Mouse (Mus musculus): ENCODE results near the gene Enox2. TPM values are rescaled to one million over a fixed set of nuclear protein-coding genes. Genes with fewer than 3 reads are reported as not detected.

Gene Enox2
- polyA plus RNA-seq, 1 experiment from 2014 or later: 8.4 TPM

GRCm38 (mm10) chrX:49045118-49045517 lies 242.9 kb downstream of the Enox2 start:
- H3K9me3 ChIP-seq (ENCODE audit: control insufficient read depth): no peaks in the 10 kb centered on the region
- H3K4me2 ChIP-seq (replicated peaks; ENCODE audit: low read depth): no peak overlapping the region
- H3K4me1 ChIP-seq (replicated peaks; ENCODE audit: control insufficient read depth, insufficient read depth, low read length): no peaks in the 10 kb centered on the region
- H3K27me3 ChIP-seq (replicated peaks; ENCODE audit: control insufficient read depth, insufficient read depth, low read length): no peaks in the 10 kb centered on the region
- no peaks in the 10 kb centered on the region for H3K36me3 ChIP-seq (ENCODE audit: control insufficient read depth, insufficient read depth)
- no peak for ATAC-seq
- no peak overlapping the region for H3K9ac ChIP-seq (ENCODE audit: low read depth, low read length)
- no peak overlapping the region for H3K27ac ChIP-seq (ENCODE audit: low read depth, low read length)
- H3K4me3 ChIP-seq (ENCODE audit: low read depth, low read length): no peak overlapping the region
- TF ChIP-seq CTCF (IDR thresholded peaks at IDR 0.05; ENCODE audit: low read depth): no peak

- no peak for TF ChIP-seq CTCF (IDR thresholded peaks at IDR 0.05; ENCODE audit: low read depth)
- Histone ChIP-seq H3K4me2 (replicated peaks; ENCODE audit: low read depth) (no peak overlapping the region), H3K36me3 (ENCODE audit: control insufficient read depth, insufficient read depth) (no peaks in the 10 kb centered on the region), H3K9ac (ENCODE audit: low read depth, low read length) (no peak overlapping the region), H3K4me1 (replicated peaks; ENCODE audit: control insufficient read depth, insufficient read depth, low read length) (no peaks in the 10 kb centered on the region), H3K27me3 (replicated peaks; ENCODE audit: control insufficient read depth, insufficient read depth, low read length) (no peaks in the 10 kb centered on the region), H3K4me3 (ENCODE audit: low read depth, low read length) (no peak overlapping the region), H3K27ac (ENCODE audit: low read depth, low read length) (no peak overlapping the region), H3K9me3 (ENCODE audit: control insufficient read depth) (no peaks in the 10 kb centered on the region)
- ATAC-seq: no peak
- 70% methylated on average over 5 of the region's 5 CpGs for WGBS
Observed at GRCm38 (mm10) chrX:49009746-49010145, 278.3 kb downstream of the Enox2 start.

GRCm38 (mm10) chrX:49005655-49006054 lies 282.4 kb downstream of the Enox2 start:
- H3K27ac ChIP-seq (ENCODE audit: low read depth, low read length): no peak overlapping the region
- no peak overlapping the region for H3K4me2 ChIP-seq (replicated peaks; ENCODE audit: low read depth)
- no peaks in the 10 kb centered on the region for H3K4me1 ChIP-seq (replicated peaks; ENCODE audit: control insufficient read depth, insufficient read depth, low read length)
- no peak overlapping the region for H3K9ac ChIP-seq (ENCODE audit: low read depth, low read length)
- H3K27me3 ChIP-seq (replicated peaks; ENCODE audit: control insufficient read depth, insufficient read depth, low read length): no peaks in the 10 kb centered on the region
- no peaks in the 10 kb centered on the region for H3K9me3 ChIP-seq (ENCODE audit: control insufficient read depth)
- 93% methylated on average over 1 of the region's 1 CpGs for WGBS
- TF ChIP-seq CTCF (IDR thresholded peaks at IDR 0.05; ENCODE audit: low read depth): no peak
- no peak for ATAC-seq
- H3K36me3 ChIP-seq (ENCODE audit: control insufficient read depth, insufficient read depth): no peaks in the 10 kb centered on the region
- no peak overlapping the region for H3K4me3 ChIP-seq (ENCODE audit: low read depth, low read length)

- TF ChIP-seq CTCF (IDR thresholded peaks at IDR 0.05; ENCODE audit: low read depth): no peak
Observed at GRCm38 (mm10) chrX:49002892-49003291, 285.2 kb downstream of the Enox2 start.

GRCm38 (mm10) chrX:48985653-48986052 lies 302.4 kb downstream of the Enox2 start:
- Histone ChIP-seq H3K9me3 (ENCODE audit: control insufficient read depth) (no peaks in the 10 kb centered on the region), H3K27ac (ENCODE audit: low read depth, low read length) (no peak overlapping the region), H3K4me3 (ENCODE audit: low read depth, low read length) (no peak overlapping the region), H3K27me3 (replicated peaks; ENCODE audit: control insufficient read depth, insufficient read depth, low read length) (no peaks in the 10 kb centered on the region), H3K9ac (ENCODE audit: low read depth, low read length) (no peak overlapping the region), H3K4me1 (replicated peaks; ENCODE audit: control insufficient read depth, insufficient read depth, low read length) (no peaks in the 10 kb centered on the region), H3K4me2 (replicated peaks; ENCODE audit: low read depth) (no peak overlapping the region), H3K36me3 (ENCODE audit: control insufficient read depth, insufficient read depth) (no peaks in the 10 kb centered on the region)
- WGBS: 54% methylated on average over 5 of the region's 5 CpGs
- no peak for ATAC-seq
- TF ChIP-seq CTCF (IDR thresholded peaks at IDR 0.05; ENCODE audit: low read depth): no peak

More at GRCm38 (mm10) chrX:49002892-49003291, 285.2 kb downstream of the Enox2 start:
- no peak overlapping the region for H3K4me3 ChIP-seq (ENCODE audit: low read depth, low read length)
- H3K9me3 ChIP-seq (ENCODE audit: control insufficient read depth): no peaks in the 10 kb centered on the region
- H3K27me3 ChIP-seq (replicated peaks; ENCODE audit: control insufficient read depth, insufficient read depth, low read length): no peaks in the 10 kb centered on the region
- H3K9ac ChIP-seq (ENCODE audit: low read depth, low read length): no peak overlapping the region
- no peaks in the 10 kb centered on the region for H3K36me3 ChIP-seq (ENCODE audit: control insufficient read depth, insufficient read depth)
- no peak overlapping the region for H3K4me2 ChIP-seq (replicated peaks; ENCODE audit: low read depth)
- no peak overlapping the region for H3K27ac ChIP-seq (ENCODE audit: low read depth, low read length)
- WGBS: 68% methylated on average over 1 of the region's 1 CpGs
- no peaks in the 10 kb centered on the region for H3K4me1 ChIP-seq (replicated peaks; ENCODE audit: control insufficient read depth, insufficient read depth, low read length)
- ATAC-seq: no peak

GRCm38 (mm10) chrX:48984451-48984850 lies 303.6 kb downstream of the Enox2 start:
- H3K27me3 ChIP-seq (replicated peaks; ENCODE audit: control insufficient read depth, insufficient read depth, low read length): no peaks in the 10 kb centered on the region
- H3K27ac ChIP-seq (ENCODE audit: low read depth, low read length): no peak overlapping the region
- no peaks in the 10 kb centered on the region for H3K4me1 ChIP-seq (replicated peaks; ENCODE audit: control insufficient read depth, insufficient read depth, low read length)
- no peak for ATAC-seq
- no peaks in the 10 kb centered on the region for H3K9me3 ChIP-seq (ENCODE audit: control insufficient read depth)
- TF ChIP-seq CTCF (IDR thresholded peaks at IDR 0.05; ENCODE audit: low read depth): no peak
- WGBS: 78% methylated on average over 2 of the region's 2 CpGs
- H3K9ac ChIP-seq (ENCODE audit: low read depth, low read length): no peak overlapping the region
- no peak overlapping the region for H3K4me2 ChIP-seq (replicated peaks; ENCODE audit: low read depth)
- no peaks in the 10 kb centered on the region for H3K36me3 ChIP-seq (ENCODE audit: control insufficient read depth, insufficient read depth)
- H3K4me3 ChIP-seq (ENCODE audit: low read depth, low read length): no peak overlapping the region

Other genes with a start within 250 kb of the Enox2 start
- 0.23 and 0.24 TPM in 2 replicates for gene Arhgap36, start 175.7 kb upstream of the Enox2 start, polyA plus RNA-seq (2015; fragmentation: Nextera tagmentation; extraction: Ambion mirVana)

All from intestine, postnatal 0 days (tissue).